Mouse (Mus musculus) pancreas, adult 10 weeks (tissue): ENCODE measurements around the gene Rasgrp4. TPM values are rescaled to one million over a fixed set of nuclear protein-coding genes. Genes with fewer than 3 reads are reported as not detected.

ENCODE experiments used
- polyA plus RNA-seq: library from polyadenylated mRNA; stranded (reverse); fragments of 350-450 nt; fragmentation: Illumina TruSeq; extraction: RNeasy Lipid Tissue Mini Kit (QIAGEN cat#74804); gene quantifications from one replicate; pipeline ENCODE4 v1.2.3, GENCODE M21; 2015; ENCODE audit warnings: low read depth, low replicate concordance; ENCODE audit not compliant: insufficient read depth

The Rasgrp4 gene
- polyA plus RNA-seq = 1.4 TPM

DNA sequence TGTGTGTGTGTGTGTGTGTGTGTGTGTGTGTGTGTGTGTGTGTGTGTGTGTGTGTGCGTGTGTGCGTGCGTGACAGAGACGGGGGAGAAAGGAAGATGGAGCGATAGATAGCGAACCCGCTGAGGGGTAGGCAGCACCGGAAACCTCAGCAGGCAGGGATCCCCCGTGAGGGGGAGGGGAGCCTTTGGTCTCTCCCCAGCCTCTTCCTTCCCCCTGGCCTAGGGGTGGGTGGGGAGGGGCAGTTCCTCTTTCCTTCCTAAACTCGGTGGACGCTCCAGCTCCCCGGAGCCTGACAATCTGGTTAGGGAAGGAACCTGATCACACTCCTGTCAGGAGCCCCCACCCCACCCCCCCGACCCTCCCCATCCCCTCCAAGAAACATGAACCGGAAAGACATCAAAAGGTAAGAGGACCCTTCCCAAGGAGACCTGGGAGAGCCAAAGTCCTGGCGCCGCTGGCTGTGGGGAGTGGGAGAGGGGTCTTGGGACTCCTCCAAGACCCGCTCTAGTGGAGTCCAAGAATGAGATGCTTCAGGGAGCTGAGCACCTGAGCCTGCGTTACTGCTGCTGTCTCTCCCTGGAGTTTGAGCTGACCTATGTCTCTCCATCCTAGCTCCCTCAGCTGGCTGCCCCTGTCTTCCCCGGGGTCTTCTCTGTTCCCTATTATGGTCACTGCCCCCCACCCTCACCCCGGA, at the start of gene Rasgrp4:
Gene Rasgrp4 (plus strand): TSS at position 159 of the 694 bp plus-strand sequence.

DNA sequence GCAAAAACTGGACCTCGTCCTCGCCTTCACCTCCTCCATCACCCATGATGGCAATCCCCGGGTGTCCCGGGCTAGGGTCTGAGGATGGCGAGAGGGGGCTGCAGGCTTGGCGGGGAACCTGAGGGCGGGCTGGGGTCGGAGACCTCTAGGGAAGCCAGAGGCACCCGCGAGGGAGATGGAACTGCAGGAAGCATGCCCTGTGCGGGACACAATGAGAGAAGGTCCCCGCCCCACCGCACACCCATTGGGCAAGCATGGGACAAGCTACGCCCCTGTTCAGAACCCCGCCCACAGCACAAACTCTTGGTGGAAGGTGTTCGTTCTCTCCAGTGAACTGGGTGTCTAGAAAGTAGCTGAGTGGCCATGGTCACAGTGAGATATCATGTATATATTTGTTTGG, 9.7 kb upstream of the Rasgrp4 start, which contains the start of gene Ryr1:
Gene Ryr1 (minus strand): TSS at position 210 of the 400 bp plus-strand sequence.

DNA sequence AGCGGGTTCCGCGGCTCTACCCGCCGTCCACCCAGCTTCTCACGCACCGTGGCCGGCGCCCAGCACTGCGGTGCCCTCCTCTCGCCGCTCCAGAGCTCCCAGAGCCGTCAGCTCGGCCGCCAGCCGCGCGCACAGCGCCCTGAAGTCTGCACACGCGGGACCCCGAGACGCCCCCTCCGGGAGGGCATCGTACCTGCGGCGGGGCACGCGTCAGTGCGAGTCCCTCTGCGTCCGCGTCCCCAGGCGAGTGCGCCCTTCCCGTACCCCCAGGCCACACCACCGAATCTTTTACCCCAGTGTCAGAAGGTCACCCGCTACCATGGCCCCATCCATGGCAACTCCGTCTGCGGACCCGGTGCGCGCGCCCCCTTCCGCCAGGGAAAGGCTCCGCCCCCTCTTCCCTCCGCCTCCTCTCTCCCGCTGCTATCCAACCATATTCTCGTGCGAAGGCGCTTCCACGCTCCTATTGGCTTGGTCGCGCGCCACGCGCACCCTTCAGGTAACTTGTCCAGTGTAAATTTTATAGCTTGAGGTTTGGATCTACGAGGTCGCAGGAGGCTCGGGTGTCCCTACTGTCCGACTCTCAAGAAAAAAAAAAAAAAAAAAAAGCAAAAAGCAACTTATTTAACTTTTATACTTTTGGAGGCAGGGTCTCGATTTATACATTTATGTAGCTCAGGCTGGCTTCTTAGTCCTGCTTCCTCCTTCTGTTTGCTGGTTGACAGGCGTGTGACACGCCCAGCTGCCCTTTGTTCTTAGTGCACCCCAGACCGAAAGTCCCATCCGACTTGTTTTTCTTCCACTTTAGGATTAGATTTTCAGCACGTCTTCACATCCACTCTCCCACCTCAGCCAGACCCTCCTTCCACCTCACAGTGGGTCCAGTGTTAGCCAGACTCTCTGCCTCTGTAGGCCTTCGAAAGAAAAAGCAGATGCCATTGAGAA, 21.5 kb downstream of the Rasgrp4 start, which contains the start of gene Fam98c:
Gene Fam98c (minus strand): TSS at position 397 of the 945 bp plus-strand sequence.

DNA sequence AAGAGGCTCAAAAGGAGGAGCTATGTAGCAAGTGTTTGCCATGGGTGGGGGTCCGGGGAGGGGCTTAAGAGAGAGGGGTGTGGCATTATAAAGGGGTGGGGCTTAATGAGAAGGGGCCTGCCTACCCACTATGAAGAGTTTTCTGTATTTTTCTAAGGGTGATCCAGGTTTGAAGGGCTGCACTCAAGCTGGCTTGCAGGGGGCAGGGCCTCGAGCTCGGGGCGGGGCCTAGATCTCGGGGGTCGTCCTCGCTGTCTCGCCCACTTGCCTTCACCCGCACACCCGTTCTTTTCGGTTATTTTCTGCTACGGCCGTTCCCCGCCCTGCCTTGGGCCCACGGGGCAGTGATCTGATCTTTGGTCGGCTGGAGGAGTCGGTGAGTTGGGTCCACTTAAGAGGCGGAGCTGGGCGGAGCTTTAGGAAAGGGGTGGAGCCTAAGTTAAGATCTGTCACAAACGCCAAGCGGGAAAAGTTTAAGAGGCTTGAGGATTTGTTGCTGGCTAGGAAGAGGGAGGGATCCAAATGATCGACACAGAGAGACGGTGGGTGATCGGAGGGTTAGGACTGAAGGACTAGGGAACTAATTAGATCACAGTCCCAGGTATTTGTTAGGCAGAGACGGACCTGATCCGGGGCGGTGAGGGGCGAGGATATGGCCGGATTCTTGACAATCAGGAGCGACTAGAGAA, 35.6 kb downstream of the Rasgrp4 start, which contains the start of the genes Ggn and Spred3:
Gene Ggn (plus strand): TSS at position 145 of the 689 bp plus-strand sequence.
Gene Spred3 (minus strand): TSS at position 346 of the 689 bp plus-strand sequence.

DNA sequence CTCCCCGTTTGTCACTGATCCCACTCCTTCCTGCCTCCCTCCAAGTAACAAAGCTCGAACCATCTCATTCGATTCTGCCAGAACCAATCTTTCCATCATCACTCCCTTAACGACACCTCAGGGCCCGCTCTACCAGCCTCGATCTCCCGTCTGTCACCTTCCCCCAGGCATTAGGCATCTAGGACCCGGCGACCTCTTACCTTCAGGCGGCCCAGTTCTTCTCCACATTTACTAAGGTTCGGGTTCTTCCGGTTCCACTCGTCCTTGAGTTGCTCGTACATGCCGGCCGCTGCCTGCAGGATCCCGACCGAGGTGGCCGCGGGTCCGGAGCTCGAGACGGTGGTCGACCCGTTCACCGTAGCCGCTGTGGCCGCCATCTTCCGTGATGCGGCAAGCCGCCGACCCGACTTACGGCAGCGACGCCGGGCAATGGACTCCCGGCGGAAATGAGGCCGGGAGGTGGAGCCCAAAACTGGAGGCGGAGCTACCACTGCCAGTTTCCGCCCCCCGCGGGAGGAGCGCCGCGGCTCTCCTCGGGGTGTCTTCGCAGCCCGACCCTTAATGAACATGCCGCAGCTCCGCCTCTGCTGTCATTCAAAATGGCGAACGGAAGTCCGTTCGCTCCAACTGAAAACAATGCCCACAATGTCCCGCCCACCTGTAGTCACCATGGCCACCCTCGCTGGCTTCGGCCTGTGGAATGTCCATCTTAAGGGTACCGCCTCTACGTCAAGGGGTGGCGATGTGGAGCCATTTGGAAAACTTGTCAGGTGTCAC, 45.6 kb downstream of the Rasgrp4 start, which contains the start of gene Psmd8:
Gene Psmd8 (minus strand): TSS at position 625 of the 777 bp plus-strand sequence.

Other genes with a start within 250 kb of the Rasgrp4 start
- 71.1 TPM for gene Actn4, start 172.5 kb upstream of the Rasgrp4 start, polyA plus RNA-seq
- gene Eif3k, start 153.0 kb upstream of the Rasgrp4 start, polyA plus RNA-seq = 94.8 TPM
- 0.30 TPM for gene Map4k1, start 152.8 kb upstream of the Rasgrp4 start, polyA plus RNA-seq
- not detected for gene Ryr1, start 9.7 kb upstream of the Rasgrp4 start, polyA plus RNA-seq
- 14.6 TPM for gene Fam98c, start 21.4 kb downstream of the Rasgrp4 start, polyA plus RNA-seq
- 2.3 TPM for gene Ggn, start 35.4 kb downstream of the Rasgrp4 start, polyA plus RNA-seq
- gene Spred3, start 35.6 kb downstream of the Rasgrp4 start, polyA plus RNA-seq = 1.4 TPM
- gene Psmd8, start 45.9 kb downstream of the Rasgrp4 start, polyA plus RNA-seq = 32.7 TPM
- gene Catsperg1, start 79.2 kb downstream of the Rasgrp4 start, polyA plus RNA-seq = 0.55 TPM
- gene Kcnk6, start 97.7 kb downstream of the Rasgrp4 start, polyA plus RNA-seq = 2.9 TPM
- gene Yif1b, start 103.5 kb downstream of the Rasgrp4 start, polyA plus RNA-seq = 15.3 TPM
- gene 2200002D01Rik, start 113.6 kb downstream of the Rasgrp4 start, polyA plus RNA-seq = not detected
- 98.5 TPM for gene Spint2, start 147.1 kb downstream of the Rasgrp4 start, polyA plus RNA-seq
- gene Ppp1r14a, start 154.5 kb downstream of the Rasgrp4 start, polyA plus RNA-seq = 6.3 TPM
- 1.6 TPM for gene Dpf1, start 169.1 kb downstream of the Rasgrp4 start, polyA plus RNA-seq